35 mouse cellular contexts compared by ENCODE assay signal in genomic region chr2:80328961-80329653, GRCm38 (mm10). TPM values are rescaled to one million over a fixed set of nuclear protein-coding genes. Genes with fewer than 3 reads are reported as not detected.
"Had no signal": no experiment of that assay in that cellular context is flagged by ENCODE, and none has a peak within 500 bp of the region (broad histone marks: within the 10 kb centered on the region; RNA-seq: fewer than 3 reads in every experiment).

No protein-coding gene starts in this region.

- H3K9ac ChIP-seq: heart, embryonic 13.5 days; heart, embryonic 15.5 days; hindbrain, embryonic 12.5 days; hindbrain, embryonic 14.5 days; intestine, embryonic 15.5 days; limb, embryonic 12.5 days; liver, embryonic 13.5 days; liver, embryonic 15.5 days had no signal

- H3K4me1 ChIP-seq: heart, embryonic 13.5 days; heart, embryonic 15.5 days; hindbrain, embryonic 10.5 days; hindbrain, embryonic 12.5 days; intestine, embryonic 15.5 days; limb, embryonic 10.5 days; limb, embryonic 12.5 days; liver, embryonic 13.5 days; liver, embryonic 15.5 days had no signal

- ATAC-seq: hindbrain, embryonic 16.5 days; inflammation-experienced regulatory T-cells, adult 6 months; intestine, embryonic 15.5 days; intestine, postnatal 0 days had no signal

- H3K4me2 ChIP-seq: heart, embryonic 11.5 days; heart, embryonic 13.5 days; heart, embryonic 15.5 days; hindbrain, embryonic 12.5 days; hindbrain, embryonic 14.5 days; intestine, embryonic 15.5 days; limb, embryonic 12.5 days; liver, embryonic 11.5 days; liver, embryonic 13.5 days; liver, embryonic 15.5 days had no signal

- H3K4me3 ChIP-seq: gastrocnemius, adult 2 months; heart, adult 2 months; heart, embryonic 13.5 days; heart, embryonic 15.5 days; hindbrain, embryonic 10.5 days; hindbrain, embryonic 12.5 days; intestine, embryonic 15.5 days; layer of hippocampus, adult 2 months; left cerebral cortex, adult 2 months; limb, embryonic 10.5 days; limb, embryonic 12.5 days; liver, embryonic 13.5 days; liver, embryonic 15.5 days had no signal

- H3K27ac ChIP-seq: gastrocnemius, adult 2 months; heart, adult 2 months; heart, embryonic 13.5 days; heart, embryonic 15.5 days; hindbrain, embryonic 10.5 days; hindbrain, embryonic 12.5 days; hindbrain, embryonic 14.5 days; intestine, embryonic 15.5 days; layer of hippocampus, adult 2 months; left cerebral cortex, adult 2 months; limb, embryonic 10.5 days; limb, embryonic 12.5 days; liver, embryonic 13.5 days; liver, embryonic 15.5 days had no signal

- H3K9me3 ChIP-seq: heart, embryonic 13.5 days; heart, embryonic 15.5 days; hindbrain, embryonic 10.5 days; hindbrain, embryonic 12.5 days; intestine, embryonic 15.5 days; limb, embryonic 10.5 days; limb, embryonic 12.5 days; liver, embryonic 13.5 days; liver, embryonic 15.5 days had no signal

- DNase-seq: gastrocnemius, adult 2 months; gastrocnemius, postnatal 10 days; gastrocnemius, postnatal 25 days; heart, adult 2 months; heart, postnatal 4 days; kidney, adult 8-10 months; liver; liver, embryonic 13.5 days had no signal

- H3K27me3 ChIP-seq: heart, embryonic 13.5 days; heart, embryonic 15.5 days; hindbrain, embryonic 12.5 days; intestine, embryonic 15.5 days; limb, embryonic 12.5 days; liver, embryonic 13.5 days; liver, embryonic 15.5 days had no signal

RNA-seq across cellular contexts. Expression of gene Prdx6b, which starts 36.8 kb away (rescaled TPM):
- total RNA-seq: gastrocnemius, adult 2 months; gastrocnemius, postnatal 10 days; gastrocnemius, postnatal 25 days; gastrocnemius, postnatal 4 days; granulocyte monocyte progenitor cell, adult 5-6 weeks; heart, adult 2 months; heart, postnatal 25 days; heart, postnatal 4 days; layer of hippocampus, adult 2 months; layer of hippocampus, postnatal 10 days; layer of hippocampus, postnatal 25 days; left cerebral cortex, adult 2 months; left cerebral cortex, postnatal 14 days; left cerebral cortex, postnatal 36 days had no signal
- polyA plus RNA-seq: frontal cortex, adult 2 months; heart, embryonic 11.5 days; heart, embryonic 13.5 days; heart, embryonic 15.5 days; heart, postnatal 0 days; hindbrain, embryonic 10.5 days; hindbrain, embryonic 12.5 days; hindbrain, embryonic 14.5 days; hindbrain, embryonic 16.5 days; intestine, embryonic 15.5 days; intestine, postnatal 0 days; kidney, embryonic 14.5 days; limb, embryonic 10.5 days; limb, embryonic 12.5 days; limb, embryonic 14.5 days; liver, embryonic 11.5 days; liver, embryonic 13.5 days; liver, embryonic 15.5 days had no signal
